Mouse (Mus musculus) embryo, embryonic 9.5 days (tissue): ENCODE data around the gene Gm28171.
"Not testable (repeated sequence)": the region's sequence is repeated elsewhere in the genome, so short reads cannot be mapped to it uniquely, and the experiment has no call there.

Source experiments
- DNase-seq: peaks from one replicate; pipeline ENCODE4 v3.0.0-alpha.2; 2017; ENCODE audit errors: extremely low spot score

The Gm28171 gene

DNA sequence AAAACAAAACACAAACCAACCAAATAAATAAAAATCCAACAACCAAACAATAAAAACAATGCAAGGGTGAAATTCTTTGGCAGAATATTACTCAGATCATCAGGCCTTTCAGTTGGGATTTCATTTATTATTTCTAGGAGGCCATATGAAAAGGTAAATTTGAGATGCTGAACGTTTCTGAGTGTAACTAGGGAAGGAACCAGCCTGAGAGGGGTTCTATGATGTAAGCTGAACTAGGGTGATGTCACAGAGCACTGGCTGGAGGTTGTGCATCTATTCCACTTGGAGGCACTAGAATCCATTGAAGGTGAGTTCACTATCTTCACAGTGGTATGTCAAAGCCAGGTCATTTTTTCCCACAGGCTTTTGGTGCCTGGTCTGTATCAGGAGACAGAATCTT is at the start of gene Gm28171:
Gene Gm28171, plus strand, starts transcription at position 301 of the 400 bp plus-strand sequence.
- DNase-seq, result not testable (repeated sequence)
